Mouse (Mus musculus) cerebellum, adult 9-11 months (tissue): ENCODE results near the gene Masp1.
A peak's percentile ranks its signal among the peaks of the same experiment; 100 is the strongest.

Source experiments
- DNase-seq: peaks from one replicate; pipeline ENCODE4 v3.0.0; 2022

The Masp1 gene

GRCm38 (mm10) chr16:23520235-23520871, at the start of gene Masp1, which contains the start of gene Rtp4:
Gene Masp1 (minus strand): TSS chr16:23520815.
Gene Rtp4 (plus strand): TSS chr16:23520291.
- peak; percentile 7 for DNase-seq

GRCm38 (mm10) chr16:23568369-23568958, 47.8 kb upstream of the Masp1 start:
- no peak for DNase-seq

- DNase-seq: no peak
Observed at GRCm38 (mm10) chr16:23557669-23558068, 37.1 kb upstream of the Masp1 start.

DNA sequence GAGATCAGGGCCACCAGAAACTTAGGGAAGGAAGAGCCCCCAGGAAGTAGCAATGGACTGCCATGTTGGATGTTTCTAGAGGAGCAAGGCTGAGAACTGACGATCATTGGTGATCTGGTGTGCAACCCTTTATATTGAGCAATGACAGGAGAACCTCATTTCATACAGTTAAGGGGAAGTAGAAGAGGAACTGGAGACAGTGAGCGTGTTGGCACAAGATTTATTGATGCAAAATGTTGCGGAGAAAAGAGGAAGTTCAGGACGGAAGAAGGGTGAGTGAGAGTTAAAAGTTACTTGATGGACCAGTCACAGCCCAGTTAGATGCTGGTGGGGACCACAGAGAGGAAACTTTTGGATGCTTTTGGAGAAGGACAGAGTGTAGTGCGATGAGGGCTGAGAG, 36.6 kb upstream of the Masp1 start:
- no peak for DNase-seq

GRCm38 (mm10) chr16:23554673-23555072, 34.1 kb upstream of the Masp1 start:
- DNase-seq: no peak

GRCm38 (mm10) chr16:23550981-23551582, 30.5 kb upstream of the Masp1 start:
- no peak for DNase-seq

- peak; percentile 28 for DNase-seq
Observed at GRCm38 (mm10) chr16:23550346-23550980, 29.8 kb upstream of the Masp1 start.

DNA sequence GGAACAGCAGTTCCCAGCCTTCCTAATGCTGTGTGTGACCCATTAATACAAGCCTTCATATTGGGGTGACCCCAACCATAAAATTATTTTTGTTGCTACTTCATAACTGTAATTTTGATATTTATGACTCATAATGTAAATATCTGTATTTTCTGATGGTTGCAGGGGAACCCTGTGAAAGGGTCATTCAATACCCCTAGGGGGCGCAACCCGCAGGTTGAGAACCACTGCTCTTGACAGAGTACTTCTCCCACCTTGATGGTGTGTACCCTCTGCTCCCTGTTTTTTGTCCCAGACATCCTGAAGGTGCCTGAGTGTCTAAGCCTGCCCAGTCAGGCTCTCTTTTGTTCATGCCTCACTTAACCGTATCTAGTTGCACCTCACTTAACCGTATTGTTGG, 27.2 kb upstream of the Masp1 start:
- DNase-seq: no peak

GRCm38 (mm10) chr16:23544361-23544760, 23.7 kb upstream of the Masp1 start:
- DNase-seq: no peak

GRCm38 (mm10) chr16:23542866-23543265, 22.3 kb upstream of the Masp1 start:
- no peak for DNase-seq

- no peak for DNase-seq
Observed at GRCm38 (mm10) chr16:23541046-23541445, 20.4 kb upstream of the Masp1 start.

GRCm38 (mm10) chr16:23533707-23534106, 13.1 kb upstream of the Masp1 start:
- DNase-seq: no peak

DNA sequence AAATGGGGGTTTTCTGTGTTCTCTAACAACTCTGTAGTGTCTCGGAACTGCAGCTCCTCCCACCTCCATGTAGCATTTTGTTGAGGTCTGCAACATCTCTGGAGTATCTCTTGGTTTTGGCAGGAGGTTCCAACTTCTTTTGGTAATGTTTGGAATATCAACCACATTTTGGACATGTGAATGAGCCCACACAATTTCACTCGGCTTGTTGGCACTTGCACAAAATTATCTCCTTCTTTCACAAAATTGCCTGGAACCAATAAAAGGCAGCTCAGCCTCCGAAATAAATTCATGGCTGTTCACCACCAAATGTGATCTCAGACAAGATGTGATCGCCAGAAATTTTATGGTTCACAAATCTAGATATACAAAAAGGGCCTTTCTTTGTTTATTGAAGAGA, 8.6 kb upstream of the Masp1 start:
- no peak for DNase-seq

- DNase-seq: no peak
Observed at GRCm38 (mm10) chr16:23522081-23522480, 1.5 kb upstream of the Masp1 start.

DNA sequence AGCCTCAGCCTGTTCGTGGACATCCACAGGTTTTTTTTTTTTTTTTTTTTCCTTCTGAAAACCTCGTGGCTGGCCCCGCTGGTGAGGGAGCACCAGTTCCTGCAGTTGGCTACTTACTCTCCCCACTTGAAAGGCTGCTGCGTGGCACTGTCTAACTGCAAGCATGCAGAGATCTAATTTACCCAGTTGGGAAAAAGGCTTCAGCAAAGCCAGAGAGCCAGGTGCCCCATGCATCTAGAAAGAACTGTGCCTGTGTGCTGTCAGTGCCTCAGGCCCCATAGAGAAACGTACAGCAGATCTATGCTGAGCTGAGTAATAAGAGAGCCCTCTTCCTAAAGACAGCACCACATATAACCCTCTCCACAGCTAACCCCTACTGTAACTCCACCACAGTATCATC, 477 bp upstream of the Masp1 start:
- no peak for DNase-seq

GRCm38 (mm10) chr16:23519771-23520170, 844 bp downstream of the Masp1 start:
- no peak for DNase-seq

DNA sequence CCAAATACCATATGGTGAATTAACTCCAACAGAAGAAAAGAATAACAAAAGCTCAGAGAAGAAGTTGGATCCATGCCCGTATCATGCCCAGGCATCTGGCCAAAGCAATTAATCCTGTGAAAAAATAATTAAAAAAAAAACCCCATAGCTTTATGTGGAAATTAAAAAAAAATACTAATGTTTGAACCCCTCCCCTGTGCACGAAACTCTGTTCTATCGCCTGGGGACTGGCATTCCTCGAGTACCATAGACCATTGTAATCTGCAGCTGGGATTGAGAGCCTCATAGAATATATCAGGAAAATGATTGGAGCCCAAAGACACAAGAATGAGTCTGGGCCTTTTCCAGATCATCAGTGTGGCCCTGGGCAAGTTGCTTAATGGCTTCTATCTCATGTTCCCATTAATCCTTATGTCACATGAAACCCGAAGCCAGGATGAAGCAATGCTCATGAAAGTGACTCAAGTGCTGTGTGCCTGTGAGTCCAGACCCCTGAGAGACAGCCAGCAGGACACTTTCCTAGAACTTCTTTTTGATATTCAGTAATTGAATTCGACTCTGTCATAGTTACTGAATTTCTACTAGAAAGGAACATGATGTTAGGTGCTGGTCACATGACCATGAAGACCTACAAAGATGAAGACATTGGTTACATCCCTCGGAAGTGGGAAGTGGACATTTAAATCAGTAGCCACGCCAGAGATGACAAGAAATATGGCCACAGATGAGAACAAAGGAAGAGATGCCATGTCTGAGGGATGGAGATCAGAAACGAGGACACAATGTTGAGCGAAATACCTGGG, 1.8 kb downstream of the Masp1 start:
- DNase-seq: no peak

DNA sequence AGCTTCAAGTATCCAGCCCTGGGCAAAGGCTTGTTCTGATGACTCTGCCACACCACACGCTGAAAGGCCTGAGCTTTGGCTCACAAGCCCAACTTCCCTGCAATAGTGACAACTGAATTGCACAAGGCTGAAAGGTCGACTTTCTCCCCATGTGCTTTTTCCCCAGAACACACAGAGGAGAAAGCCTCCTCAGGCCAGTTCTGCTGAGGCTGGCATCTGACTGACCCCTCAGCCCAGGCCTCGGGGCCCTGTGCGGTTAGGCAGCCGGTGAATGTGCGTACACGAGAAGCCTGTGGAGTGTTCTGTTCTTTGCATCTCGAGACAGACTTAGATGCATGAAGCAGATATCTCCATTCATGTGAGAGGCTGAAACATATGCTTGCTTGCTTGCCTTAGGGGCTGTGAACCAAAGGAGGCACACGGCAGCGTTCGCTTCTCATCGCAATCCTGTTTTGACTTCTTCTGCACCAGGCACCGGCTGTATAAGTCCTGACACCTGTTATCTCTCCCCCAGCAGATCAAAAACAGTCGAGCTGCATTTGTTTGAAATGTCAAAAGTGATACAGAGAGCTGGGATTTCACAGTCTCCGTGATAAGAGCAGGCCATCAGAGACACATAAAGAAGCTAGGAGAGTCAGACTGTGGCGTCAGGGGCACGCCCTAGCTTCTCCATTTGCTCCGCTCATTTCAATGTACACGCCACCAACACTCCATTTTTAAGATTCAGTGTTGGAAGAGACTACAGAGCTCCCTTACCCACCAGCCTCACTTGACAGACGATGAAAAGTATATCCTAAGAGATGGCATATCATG, 2.7 kb downstream of the Masp1 start:
- DNase-seq: no peak

GRCm38 (mm10) chr16:23517230-23517629, 3.4 kb downstream of the Masp1 start:
- no peak for DNase-seq

- no peak for DNase-seq
Observed at GRCm38 (mm10) chr16:23516606-23517005, 4.0 kb downstream of the Masp1 start.

DNA sequence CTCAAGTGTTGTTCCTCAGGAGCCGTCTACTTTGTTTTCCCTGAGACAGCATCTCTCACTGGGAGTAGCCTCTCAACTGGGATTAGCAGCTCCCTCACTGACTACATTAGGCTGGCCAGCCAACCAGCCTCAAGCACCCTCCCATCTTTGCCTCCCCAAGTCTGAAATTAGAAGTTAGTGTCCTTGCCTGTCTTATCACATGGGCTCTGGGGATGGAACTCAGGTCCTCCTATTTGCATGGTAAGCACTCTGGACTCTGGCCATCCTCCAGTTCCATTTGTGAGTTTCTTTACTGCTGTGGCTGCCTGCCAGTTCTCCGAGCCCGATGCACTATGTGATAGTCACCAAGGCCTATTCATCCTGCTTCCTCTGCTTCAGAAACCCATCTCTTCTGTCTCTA, 4.8 kb downstream of the Masp1 start:
- DNase-seq: no peak

- DNase-seq: no peak
Observed at GRCm38 (mm10) chr16:23513401-23513800, 7.2 kb downstream of the Masp1 start.
